Mouse (Mus musculus): ENCODE measurements around the gene Rhbdl3. TPM values are rescaled to one million over a fixed set of nuclear protein-coding genes. Genes with fewer than 3 reads are reported as not detected.
A peak's percentile ranks its signal among the peaks of the same experiment; 100 is the strongest.

Rhbdl3 gene
- total RNA-seq (2014; rRNA removed) (3.8 and 6.7 TPM in 2 replicates), polyA plus RNA-seq (2015; fragmentation: Nextera tagmentation; extraction: Ambion mirVana) (2.5 and 2.8 TPM in 2 replicates)

DNA sequence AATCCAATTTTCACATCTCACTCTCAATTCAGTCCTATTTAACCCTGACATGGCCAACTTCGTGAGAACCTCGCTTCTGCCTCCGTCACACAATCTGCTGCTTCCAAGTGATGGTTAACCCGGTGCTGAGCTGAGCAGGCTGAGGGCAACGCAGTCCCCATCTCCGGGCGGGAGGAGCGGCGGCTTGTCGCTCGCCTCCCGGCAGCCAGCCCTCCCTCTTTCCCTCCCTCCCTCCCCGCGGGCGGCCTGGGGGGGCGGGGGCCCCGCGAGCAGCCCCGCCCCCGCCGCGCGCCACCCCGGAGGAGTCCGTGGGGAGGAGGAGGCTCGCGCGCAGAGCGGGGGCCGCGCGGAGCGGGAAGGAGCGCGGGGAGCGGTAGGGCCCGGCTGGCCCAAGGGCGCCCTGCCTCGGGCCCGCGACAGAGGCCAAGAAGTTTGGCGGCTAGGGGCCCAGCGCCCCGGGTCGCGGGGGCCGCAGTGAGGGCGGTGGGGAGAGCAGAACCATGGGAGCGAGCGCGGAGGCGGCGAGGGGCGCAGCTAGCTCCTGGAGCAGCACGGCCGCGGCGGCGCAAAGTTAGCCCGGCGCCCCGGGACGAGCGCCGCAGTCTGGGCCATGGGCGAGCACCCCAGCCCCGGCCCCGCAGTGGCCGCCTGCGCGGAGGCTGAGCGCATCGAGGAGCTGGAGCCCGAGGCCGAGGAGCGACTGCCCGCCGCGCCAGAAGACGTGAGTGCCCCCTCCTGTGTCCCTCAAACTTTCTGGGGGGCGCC, at the start of gene Rhbdl3:
Gene Rhbdl3 (plus strand): TSS at position 362 of the 765 bp plus-strand sequence.
- no peak for TF ChIP-seq CTCF (IDR thresholded peaks at IDR 0.05; ENCODE audit: low read depth)
- peak within 1 kb of the TSS; percentile 77 for H3K4me3 ChIP-seq (ENCODE audit: low read depth, low read length)
- WGBS, result 3% methylated on average over 49 of the region's 81 CpGs
- no peaks in the 10 kb centered on the region for H3K27me3 ChIP-seq (ENCODE audit: insufficient read depth, low read length)
- no peaks in the 10 kb centered on the region for H3K36me3 ChIP-seq (ENCODE audit: insufficient read depth)
- H3K27ac ChIP-seq (ENCODE audit: low read depth, low read length), result peak within 1 kb of the TSS; percentile 59; the same call in 1 of the 2 replicates
- ATAC-seq (peak; percentile 49), DNase-seq (peak; percentile 77)
- H3K4me2 ChIP-seq (ENCODE audit: low read depth), result peak within 1 kb of the TSS; percentile 99
- peak within 1 kb of the TSS; percentile 65 for H3K9ac ChIP-seq
- no peaks in the 10 kb centered on the region for H3K9me3 ChIP-seq (ENCODE audit: low read length)
- H3K4me1 ChIP-seq (ENCODE audit: insufficient read depth), result 0 out of 2 replicates have a peak, but pooled peaks cover 3% of the 10 kb centered on the region

DNA sequence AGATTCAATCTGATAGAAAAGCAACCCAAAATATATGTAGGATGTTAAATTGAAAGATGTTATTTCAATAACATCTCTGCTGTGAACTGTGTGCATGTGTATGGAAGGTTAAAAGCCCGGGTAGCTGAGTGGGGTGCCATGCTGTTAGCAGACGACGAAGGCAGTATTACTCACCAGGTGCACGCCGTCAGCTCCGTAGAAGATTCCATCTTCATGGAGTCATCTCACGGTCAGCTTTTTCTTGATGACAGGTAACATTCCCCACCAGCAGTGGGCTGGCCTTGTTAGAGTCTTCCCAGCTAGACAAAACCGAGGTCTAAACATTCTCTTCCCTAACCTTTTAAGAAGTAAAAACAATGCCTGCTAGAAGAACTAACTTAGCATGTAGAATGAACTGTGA, 36.6 kb upstream of the Rhbdl3 start:
- no peak overlapping the region for H3K9ac ChIP-seq
- H3K27ac ChIP-seq (ENCODE audit: low read depth, low read length), result no peak overlapping the region
- DNase-seq (no peak), ATAC-seq (no peak)
- no peak overlapping the region for H3K4me3 ChIP-seq (ENCODE audit: low read depth, low read length)
- TF ChIP-seq CTCF (IDR thresholded peaks at IDR 0.05; ENCODE audit: low read depth), result no peak
- H3K9me3 ChIP-seq (ENCODE audit: low read length), result no peaks in the 10 kb centered on the region
- no peaks in the 10 kb centered on the region for H3K27me3 ChIP-seq (ENCODE audit: insufficient read depth, low read length)
- peaks cover 37% of the 10 kb centered on the region for H3K36me3 ChIP-seq (ENCODE audit: insufficient read depth)
- H3K4me2 ChIP-seq (ENCODE audit: low read depth), result no peak overlapping the region
- H3K4me1 ChIP-seq (ENCODE audit: insufficient read depth), result no peaks in the 10 kb centered on the region
- 94% methylated on average over 8 of the region's 8 CpGs for WGBS

- WGBS, result 84% methylated on average over 5 of the region's 5 CpGs
- H3K9ac ChIP-seq, result no peak overlapping the region
- H3K9me3 ChIP-seq (ENCODE audit: low read length), result no peaks in the 10 kb centered on the region
- H3K4me1 ChIP-seq (ENCODE audit: insufficient read depth), result no peaks in the 10 kb centered on the region
- TF ChIP-seq CTCF (IDR thresholded peaks at IDR 0.05; ENCODE audit: low read depth), result no peak
- peaks cover 12% of the 10 kb centered on the region; the same call in 1 of the 2 replicates for H3K36me3 ChIP-seq (ENCODE audit: insufficient read depth)
- no peak overlapping the region for H3K4me2 ChIP-seq (ENCODE audit: low read depth)
- H3K4me3 ChIP-seq (ENCODE audit: low read depth, low read length), result no peak overlapping the region
- H3K27me3 ChIP-seq (ENCODE audit: insufficient read depth, low read length), result no peaks in the 10 kb centered on the region
- DNase-seq (no peak), ATAC-seq (no peak)
- H3K27ac ChIP-seq (ENCODE audit: low read depth, low read length), result no peak overlapping the region
Measured at GRCm38 (mm10) chr11:80271096-80271495, 29.6 kb upstream of the Rhbdl3 start.

- no peaks in the 10 kb centered on the region for H3K9me3 ChIP-seq (ENCODE audit: low read length)
- no peaks in the 10 kb centered on the region for H3K27me3 ChIP-seq (ENCODE audit: insufficient read depth, low read length)
- no peak; the same call in 1 of the 2 replicates for TF ChIP-seq CTCF (IDR thresholded peaks at IDR 0.05; ENCODE audit: low read depth)
- no peak overlapping the region for H3K9ac ChIP-seq
- no peak for ATAC-seq
- no peaks in the 10 kb centered on the region for H3K4me1 ChIP-seq (ENCODE audit: insufficient read depth)
- 58% methylated on average over 3 of the region's 3 CpGs for WGBS
- no peak overlapping the region for H3K4me2 ChIP-seq (ENCODE audit: low read depth)
- H3K36me3 ChIP-seq (ENCODE audit: insufficient read depth), result no peaks in the 10 kb centered on the region
- H3K27ac ChIP-seq (ENCODE audit: low read depth, low read length), result no peak overlapping the region
- H3K4me3 ChIP-seq (ENCODE audit: low read depth, low read length), result no peak overlapping the region
- no peak for DNase-seq
Measured at GRCm38 (mm10) chr11:80275011-80275410, 25.7 kb upstream of the Rhbdl3 start.

GRCm38 (mm10) chr11:80278054-80278453, 22.7 kb upstream of the Rhbdl3 start:
- no peaks in the 10 kb centered on the region for H3K9me3 ChIP-seq (ENCODE audit: low read length)
- no peak overlapping the region for H3K4me2 ChIP-seq (ENCODE audit: low read depth)
- TF ChIP-seq CTCF (IDR thresholded peaks at IDR 0.05; ENCODE audit: low read depth), result no peak
- ATAC-seq (peak; percentile 23; the same call in 1 of the 2 replicates), DNase-seq (no peak)
- no peak overlapping the region for H3K4me3 ChIP-seq (ENCODE audit: low read depth, low read length)
- no peaks in the 10 kb centered on the region for H3K4me1 ChIP-seq (ENCODE audit: insufficient read depth)
- no peaks in the 10 kb centered on the region for H3K27me3 ChIP-seq (ENCODE audit: insufficient read depth, low read length)
- H3K9ac ChIP-seq, result no peak overlapping the region
- no peaks in the 10 kb centered on the region for H3K36me3 ChIP-seq (ENCODE audit: insufficient read depth)
- H3K27ac ChIP-seq (ENCODE audit: low read depth, low read length), result 0 out of 2 replicates have a peak overlapping the region, but pooled peaks have one; percentile 29
- WGBS, result 70% methylated on average over 2 of the region's 2 CpGs

DNA sequence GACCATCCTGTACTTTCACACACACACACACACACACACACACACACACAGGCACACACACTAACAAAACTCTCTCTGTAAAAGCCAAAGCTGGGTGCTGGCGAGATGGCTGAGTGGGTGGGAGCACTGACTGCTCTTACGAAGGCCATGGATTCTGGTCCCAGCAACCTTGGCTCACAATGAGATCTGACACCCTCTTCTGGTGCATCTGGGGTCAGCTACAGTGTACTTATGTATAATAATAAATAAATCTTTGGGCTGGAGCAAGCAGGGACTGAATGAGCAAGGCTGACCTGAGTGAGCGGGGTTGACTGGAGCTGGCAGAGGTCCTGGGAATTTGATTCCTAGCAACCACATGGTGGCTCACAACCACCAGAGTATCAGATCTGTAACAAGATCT, 16.9 kb upstream of the Rhbdl3 start:
- ATAC-seq (no peak), DNase-seq (no peak)
- WGBS, result 75% methylated on average over 3 of the region's 3 CpGs
- H3K27me3 ChIP-seq (ENCODE audit: insufficient read depth, low read length), result no peaks in the 10 kb centered on the region
- H3K9me3 ChIP-seq (ENCODE audit: low read length), result no peaks in the 10 kb centered on the region
- H3K4me1 ChIP-seq (ENCODE audit: insufficient read depth), result no peaks in the 10 kb centered on the region
- H3K4me2 ChIP-seq (ENCODE audit: low read depth), result no peak overlapping the region
- no peak overlapping the region for H3K9ac ChIP-seq
- TF ChIP-seq CTCF (IDR thresholded peaks at IDR 0.05; ENCODE audit: low read depth), result no peak
- H3K36me3 ChIP-seq (ENCODE audit: insufficient read depth), result no peaks in the 10 kb centered on the region
- no peak overlapping the region for H3K4me3 ChIP-seq (ENCODE audit: low read depth, low read length)
- no peak overlapping the region for H3K27ac ChIP-seq (ENCODE audit: low read depth, low read length)

- Histone ChIP-seq H3K9me3 (ENCODE audit: low read length) (no peaks in the 10 kb centered on the region), H3K27ac (ENCODE audit: low read depth, low read length) (no peak overlapping the region), H3K4me1 (ENCODE audit: insufficient read depth) (no peaks in the 10 kb centered on the region), H3K4me3 (ENCODE audit: low read depth, low read length) (no peak overlapping the region), H3K9ac (no peak overlapping the region), H3K36me3 (ENCODE audit: insufficient read depth) (no peaks in the 10 kb centered on the region), H3K27me3 (ENCODE audit: insufficient read depth, low read length) (no peaks in the 10 kb centered on the region), H3K4me2 (ENCODE audit: low read depth) (no peak overlapping the region)
- no peak for DNase-seq
- TF ChIP-seq CTCF (IDR thresholded peaks at IDR 0.05; ENCODE audit: low read depth), result no peak
- ATAC-seq, result no peak
- 63% methylated on average over 6 of the region's 6 CpGs for WGBS
Measured at GRCm38 (mm10) chr11:80284641-80285040, 16.1 kb upstream of the Rhbdl3 start.
